Mouse (Mus musculus) MEL (cell line): Measurements from ENCODE around the gene Antxr1.

Experiments used
- GATA1 ChIP-seq: IDR thresholded peaks from 2 replicates; pipeline ENCODE4 v1.6.1; 2011; ENCODE audit warnings: low read depth, low read length, improper control_type of control experiment
- SIN3A ChIP-seq: IDR thresholded peaks from 2 replicates; pipeline ENCODE4 v1.6.1; 2012; ENCODE audit warnings: low read length, improper control_type of control experiment, inconsistent platforms
- TAL1 ChIP-seq: IDR thresholded peaks from 2 replicates; pipeline ENCODE4 v1.6.1; 2012; ENCODE audit warnings: mild to moderate bottlenecking, inconsistent platforms, low read length, moderate library complexity, mixed read lengths
- USF1 ChIP-seq: IDR thresholded peaks from 2 replicates; pipeline ENCODE4 v1.6.1; 2014; ENCODE audit warnings: low read depth, mild to moderate bottlenecking, inconsistent platforms, low read length, improper control_type of control experiment, moderate library complexity
- USF2 ChIP-seq, 2 experiments: IDR thresholded peaks; 2 replicates each; pipeline ENCODE4 v1.6.1; 2011 to 2012; ENCODE audit warnings: improper control_type of control experiment in 2 of 2, low read length in 2 of 2, borderline replicate concordance in 1 of 2, inconsistent platforms in 1 of 2, low read depth in 1 of 2, mild to moderate bottlenecking in 1 of 2; ENCODE audit not compliant: insufficient read depth in 1 of 2

DNA sequence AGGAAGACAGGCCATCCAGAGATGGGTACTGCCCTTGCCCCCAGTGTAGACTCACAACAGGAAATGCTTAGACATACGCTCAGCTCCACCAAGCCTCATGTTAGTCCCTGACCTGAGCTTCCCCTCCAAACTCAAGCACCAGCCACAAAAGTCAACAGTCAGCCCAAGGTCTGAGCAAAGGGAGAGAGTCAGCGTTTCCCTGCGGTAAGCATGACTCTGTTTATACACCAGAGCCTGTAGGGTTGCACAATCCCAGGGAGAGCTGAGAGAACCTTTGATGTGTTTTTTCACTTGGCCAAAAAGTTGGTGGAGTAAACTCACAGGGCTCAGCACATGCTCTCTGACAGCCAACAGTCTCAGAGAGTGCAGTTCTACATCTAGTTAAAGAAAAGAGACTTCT lies 145.9 kb downstream of the Antxr1 start:
- TF ChIP-seq TAL1 (no peak), GATA1 (no peak), USF2 (IDR thresholded peaks at IDR 0.05; ENCODE audit: borderline replicate concordance in 1 of 2, insufficient read depth in 1 of 2, low read depth in 1 of 2, low read length in 2 of 2) (no peak), SIN3A (no peak), USF1 (no peak)
